Mouse (Mus musculus): ENCODE data around the gene Phyhd1. TPM values are rescaled to one million over a fixed set of nuclear protein-coding genes. Genes with fewer than 3 reads are reported as not detected.

Phyhd1 gene
- polyA plus RNA-seq, 1 experiment from 2014 or later = 7.4 TPM

GRCm38 (mm10) chr2:30299966-30300365, 34.0 kb downstream of the Phyhd1 start:
- Histone ChIP-seq H3K27ac (ENCODE audit: low read length) (no peak overlapping the region), H3K9me3 (ENCODE audit: control insufficient read depth, low read length) (no peaks in the 10 kb centered on the region), H3K4me3 (ENCODE audit: low read length) (no peak overlapping the region), H3K36me3 (ENCODE audit: control insufficient read depth, insufficient read depth, low read length) (peaks cover 45% of the 10 kb centered on the region), H3K4me2 (ENCODE audit: low read depth, low read length) (no peak overlapping the region), H3K27me3 (ENCODE audit: control insufficient read depth, insufficient read depth, low read depth, low read length) (no peaks in the 10 kb centered on the region), H3K4me1 (replicated peaks; ENCODE audit: control insufficient read depth, insufficient read depth, low read length) (no peaks in the 10 kb centered on the region), H3K9ac (ENCODE audit: low read length) (no peak overlapping the region)
- 90% methylated on average over 5 of the region's 5 CpGs for WGBS
- no peak for ATAC-seq (ENCODE audit: low read depth)

GRCm38 (mm10) chr2:30306087-30306486, 40.1 kb downstream of the Phyhd1 start:
- Histone ChIP-seq H3K27ac (ENCODE audit: low read length) (no peak overlapping the region), H3K4me1 (replicated peaks; ENCODE audit: control insufficient read depth, insufficient read depth, low read length) (no peaks in the 10 kb centered on the region), H3K4me2 (ENCODE audit: low read depth, low read length) (no peak overlapping the region), H3K36me3 (ENCODE audit: control insufficient read depth, insufficient read depth, low read length) (peaks cover 62% of the 10 kb centered on the region), H3K9ac (ENCODE audit: low read length) (no peak overlapping the region), H3K27me3 (ENCODE audit: control insufficient read depth, insufficient read depth, low read depth, low read length) (no peaks in the 10 kb centered on the region), H3K9me3 (ENCODE audit: control insufficient read depth, low read length) (no peaks in the 10 kb centered on the region), H3K4me3 (ENCODE audit: low read length) (no peak overlapping the region)
- no peak for ATAC-seq (ENCODE audit: low read depth)
- 82% methylated on average over 7 of the region's 7 CpGs for WGBS

- Histone ChIP-seq H3K4me1 (replicated peaks; ENCODE audit: control insufficient read depth, insufficient read depth, low read length) (no peaks in the 10 kb centered on the region), H3K27me3 (ENCODE audit: control insufficient read depth, insufficient read depth, low read depth, low read length) (no peaks in the 10 kb centered on the region), H3K4me3 (ENCODE audit: low read length) (no peak overlapping the region), H3K9ac (ENCODE audit: low read length) (no peak overlapping the region), H3K9me3 (ENCODE audit: control insufficient read depth, low read length) (no peaks in the 10 kb centered on the region), H3K36me3 (ENCODE audit: control insufficient read depth, insufficient read depth, low read length) (peaks cover 68% of the 10 kb centered on the region), H3K27ac (ENCODE audit: low read length) (no peak overlapping the region), H3K4me2 (ENCODE audit: low read depth, low read length) (no peak overlapping the region)
- ATAC-seq (ENCODE audit: low read depth) = no peak
- WGBS = 75% methylated on average over 3 of the region's 3 CpGs
These were observed 43.3 kb downstream of the Phyhd1 start for GRCm38 (mm10) chr2:30309351-30309750.

- ATAC-seq (ENCODE audit: low read depth) = no peak
- Histone ChIP-seq H3K27ac (ENCODE audit: low read length) (no peak overlapping the region), H3K27me3 (ENCODE audit: control insufficient read depth, insufficient read depth, low read depth, low read length) (no peaks in the 10 kb centered on the region), H3K9me3 (ENCODE audit: control insufficient read depth, low read length) (no peaks in the 10 kb centered on the region), H3K4me1 (replicated peaks; ENCODE audit: control insufficient read depth, insufficient read depth, low read length) (no peaks in the 10 kb centered on the region), H3K9ac (ENCODE audit: low read length) (no peak overlapping the region), H3K4me2 (ENCODE audit: low read depth, low read length) (no peak overlapping the region), H3K4me3 (ENCODE audit: low read length) (no peak overlapping the region), H3K36me3 (ENCODE audit: control insufficient read depth, insufficient read depth, low read length) (peaks cover 63% of the 10 kb centered on the region)
- 87% methylated on average over 2 of the region's 2 CpGs for WGBS
These were observed 45.5 kb downstream of the Phyhd1 start for GRCm38 (mm10) chr2:30311481-30311880.

GRCm38 (mm10) chr2:30316136-30316535, 50.1 kb downstream of the Phyhd1 start:
- no peak for ATAC-seq (ENCODE audit: low read depth)
- H3K9me3 ChIP-seq (ENCODE audit: control insufficient read depth, low read length) = no peaks in the 10 kb centered on the region
- no peaks in the 10 kb centered on the region for H3K27me3 ChIP-seq (ENCODE audit: control insufficient read depth, insufficient read depth, low read depth, low read length)
- H3K4me2 ChIP-seq (ENCODE audit: low read depth, low read length) = no peak overlapping the region
- H3K9ac ChIP-seq (ENCODE audit: low read length) = no peak overlapping the region
- H3K36me3 ChIP-seq (ENCODE audit: control insufficient read depth, insufficient read depth, low read length) = peaks cover 36% of the 10 kb centered on the region
- WGBS = 91% methylated on average over 4 of the region's 4 CpGs
- H3K4me3 ChIP-seq (ENCODE audit: low read length) = no peak overlapping the region
- no peak overlapping the region for H3K27ac ChIP-seq (ENCODE audit: low read length)
- no peaks in the 10 kb centered on the region for H3K4me1 ChIP-seq (replicated peaks; ENCODE audit: control insufficient read depth, insufficient read depth, low read length)

- no peak for ATAC-seq (ENCODE audit: low read depth)
- H3K9me3 ChIP-seq (ENCODE audit: control insufficient read depth, low read length) = no peaks in the 10 kb centered on the region
These were observed 51.0 kb downstream of the Phyhd1 start for GRCm38 (mm10) chr2:30316955-30317354.

GRCm38 (mm10) chr2:30319260-30319659, 53.3 kb downstream of the Phyhd1 start:
- peaks cover 41% of the 10 kb centered on the region for H3K36me3 ChIP-seq (ENCODE audit: control insufficient read depth, insufficient read depth, low read length)
- no peaks in the 10 kb centered on the region for H3K9me3 ChIP-seq (ENCODE audit: control insufficient read depth, low read length)

More at GRCm38 (mm10) chr2:30316955-30317354, 51.0 kb downstream of the Phyhd1 start:
- Histone ChIP-seq H3K4me2 (ENCODE audit: low read depth, low read length) (no peak overlapping the region), H3K27ac (ENCODE audit: low read length) (no peak overlapping the region), H3K9ac (ENCODE audit: low read length) (no peak overlapping the region), H3K4me3 (ENCODE audit: low read length) (no peak overlapping the region), H3K36me3 (ENCODE audit: control insufficient read depth, insufficient read depth, low read length) (peaks cover 36% of the 10 kb centered on the region), H3K4me1 (replicated peaks; ENCODE audit: control insufficient read depth, insufficient read depth, low read length) (no peaks in the 10 kb centered on the region), H3K27me3 (ENCODE audit: control insufficient read depth, insufficient read depth, low read depth, low read length) (no peaks in the 10 kb centered on the region)
- 96% methylated on average over 5 of the region's 5 CpGs for WGBS

GRCm38 (mm10) chr2:30323111-30323510, 57.1 kb downstream of the Phyhd1 start:
- Histone ChIP-seq H3K4me3 (ENCODE audit: low read length) (no peak overlapping the region), H3K9me3 (ENCODE audit: control insufficient read depth, low read length) (no peaks in the 10 kb centered on the region), H3K4me2 (ENCODE audit: low read depth, low read length) (no peak overlapping the region), H3K27ac (ENCODE audit: low read length) (no peak overlapping the region), H3K27me3 (ENCODE audit: control insufficient read depth, insufficient read depth, low read depth, low read length) (no peaks in the 10 kb centered on the region), H3K9ac (ENCODE audit: low read length) (no peak overlapping the region), H3K4me1 (replicated peaks; ENCODE audit: control insufficient read depth, insufficient read depth, low read length) (no peaks in the 10 kb centered on the region), H3K36me3 (ENCODE audit: control insufficient read depth, insufficient read depth, low read length) (peaks cover 41% of the 10 kb centered on the region)
- WGBS = 94% methylated on average over 7 of the region's 7 CpGs
- ATAC-seq (ENCODE audit: low read depth) = no peak

More at GRCm38 (mm10) chr2:30319260-30319659, 53.3 kb downstream of the Phyhd1 start:
- WGBS = 67% methylated on average over 4 of the region's 4 CpGs
- Histone ChIP-seq H3K27me3 (ENCODE audit: control insufficient read depth, insufficient read depth, low read depth, low read length) (no peaks in the 10 kb centered on the region), H3K4me1 (replicated peaks; ENCODE audit: control insufficient read depth, insufficient read depth, low read length) (no peaks in the 10 kb centered on the region), H3K4me2 (ENCODE audit: low read depth, low read length) (no peak overlapping the region), H3K9ac (ENCODE audit: low read length) (no peak overlapping the region), H3K4me3 (ENCODE audit: low read length) (no peak overlapping the region), H3K27ac (ENCODE audit: low read length) (no peak overlapping the region)
- ATAC-seq (ENCODE audit: low read depth) = no peak

- H3K9ac ChIP-seq (ENCODE audit: low read length) = no peak overlapping the region
- H3K36me3 ChIP-seq (ENCODE audit: control insufficient read depth, insufficient read depth, low read length) = peaks cover 54% of the 10 kb centered on the region
- H3K4me2 ChIP-seq (ENCODE audit: low read depth, low read length) = no peak overlapping the region
- H3K27me3 ChIP-seq (ENCODE audit: control insufficient read depth, insufficient read depth, low read depth, low read length) = no peaks in the 10 kb centered on the region
- no peak overlapping the region for H3K27ac ChIP-seq (ENCODE audit: low read length)
- no peaks in the 10 kb centered on the region for H3K9me3 ChIP-seq (ENCODE audit: control insufficient read depth, low read length)
- WGBS = 94% methylated on average over 5 of the region's 5 CpGs
- ATAC-seq (ENCODE audit: low read depth) = no peak
- no peaks in the 10 kb centered on the region for H3K4me1 ChIP-seq (replicated peaks; ENCODE audit: control insufficient read depth, insufficient read depth, low read length)
- H3K4me3 ChIP-seq (ENCODE audit: low read length) = no peak overlapping the region
These were observed 59.3 kb downstream of the Phyhd1 start for GRCm38 (mm10) chr2:30325296-30325695.

- WGBS = 83% methylated on average over 7 of the region's 7 CpGs
- ATAC-seq (ENCODE audit: low read depth) = no peak
- Histone ChIP-seq H3K4me1 (replicated peaks; ENCODE audit: control insufficient read depth, insufficient read depth, low read length) (no peaks in the 10 kb centered on the region), H3K9me3 (ENCODE audit: control insufficient read depth, low read length) (no peaks in the 10 kb centered on the region), H3K27me3 (ENCODE audit: control insufficient read depth, insufficient read depth, low read depth, low read length) (no peaks in the 10 kb centered on the region), H3K4me2 (ENCODE audit: low read depth, low read length) (no peak overlapping the region), H3K4me3 (ENCODE audit: low read length) (no peak overlapping the region), H3K9ac (ENCODE audit: low read length) (no peak overlapping the region), H3K27ac (ENCODE audit: low read length) (no peak overlapping the region), H3K36me3 (ENCODE audit: control insufficient read depth, insufficient read depth, low read length) (peaks cover 52% of the 10 kb centered on the region)
These were observed 61.3 kb downstream of the Phyhd1 start for GRCm38 (mm10) chr2:30327276-30327675.

Measured in lung, embryonic 16.5 days (tissue).